Mouse (Mus musculus) macrophage (primary cell): Measurements from ENCODE around the gene Hspb6. TPM values are rescaled to one million over a fixed set of nuclear protein-coding genes. Genes with fewer than 3 reads are reported as not detected.

Experiments used
- H3K27ac ChIP-seq: fragments of 350-480 bp; formaldehyde crosslinking; 2 replicates; pipeline ENCODE4 v1.9.0; 2021
- H3K36me3 ChIP-seq: fragments of 350-480 bp; formaldehyde crosslinking; 2 replicates; pipeline ENCODE4 v1.9.0; 2021; ENCODE audit errors: inconsistent target
- H3K4me3 ChIP-seq: fragments of 350-480 bp; formaldehyde crosslinking; 2 replicates; pipeline ENCODE4 v1.9.0; 2021; ENCODE audit errors: inconsistent target
- H3K79me2 ChIP-seq: fragments of 350-480 bp; formaldehyde crosslinking; 2 replicates; pipeline ENCODE4 v1.9.0; 2021; ENCODE audit errors: inconsistent target
- WGBS: methylation state at CpG from one replicate; pipeline ENCODE4 v1.1.7; 2026; ENCODE audit warnings: inconsistent platforms; ENCODE audit not compliant: missing documents; 5-methylcytosine and 5-hydroxymethylcytosine counted together
- polyA plus RNA-seq: library from polyadenylated mRNA; stranded (reverse); fragments of 250-400 nt; gene quantifications from 3 replicates; pipeline ENCODE4 v1.2.4, GENCODE M21; 2018; ENCODE audit warnings: inconsistent platforms

The Hspb6 gene
- polyA plus RNA-seq, 1 experiment from 2014 or later, result 7.5 TPM

GRCm38 (mm10) chr7:30600651-30601050 lies 48.7 kb downstream of the Hspb6 start:
- no peaks in the 10 kb centered on the region for H3K79me2 ChIP-seq
- H3K36me3 ChIP-seq, result no peaks in the 10 kb centered on the region
- no peak overlapping the region for H3K4me3 ChIP-seq
- H3K27ac ChIP-seq, result no peak overlapping the region
- 80% methylated on average over 7 of the region's 7 CpGs for WGBS

GRCm38 (mm10) chr7:30602583-30602982 lies 50.6 kb downstream of the Hspb6 start:
- Histone ChIP-seq H3K4me3 (no peak overlapping the region), H3K36me3 (no peaks in the 10 kb centered on the region), H3K27ac (no peak overlapping the region), H3K79me2 (no peaks in the 10 kb centered on the region)
- 92% methylated on average over 2 of the region's 3 CpGs for WGBS

- WGBS, result 46% methylated on average over 8 of the region's 8 CpGs
- H3K79me2 ChIP-seq, result no peaks in the 10 kb centered on the region
- no peaks in the 10 kb centered on the region for H3K36me3 ChIP-seq
- H3K4me3 ChIP-seq, result no peak overlapping the region
- H3K27ac ChIP-seq, result no peak overlapping the region
Observed at GRCm38 (mm10) chr7:30604424-30604823, 52.4 kb downstream of the Hspb6 start.

- 87% methylated on average over 8 of the region's 8 CpGs for WGBS
- no peak overlapping the region for H3K4me3 ChIP-seq
- no peak overlapping the region for H3K27ac ChIP-seq
- no peaks in the 10 kb centered on the region for H3K36me3 ChIP-seq
- no peaks in the 10 kb centered on the region for H3K79me2 ChIP-seq
Observed at GRCm38 (mm10) chr7:30604944-30605343, 53.0 kb downstream of the Hspb6 start.

Other genes with a start within 250 kb of the Hspb6 start
- 16.1 to 25.9 TPM (median 25.1 TPM) in 3 replicates for gene Alkbh6, start 243.5 kb upstream of the Hspb6 start, polyA plus RNA-seq
- gene Syne4, start 237.4 kb upstream of the Hspb6 start, polyA plus RNA-seq, result 0.30 to 0.82 TPM (median 0.74 TPM) in 3 replicates
- gene E130208F15Rik, start 230.4 kb upstream of the Hspb6 start, polyA plus RNA-seq, result 0.33 to 0.57 TPM (median 0.33 TPM) in 3 replicates
- gene Sdhaf1, start 228.3 kb upstream of the Hspb6 start, polyA plus RNA-seq, result 4.6 to 6.7 TPM (median 5.0 TPM) in 3 replicates
- 0.07 TPM in 1 of 3 replicates, not detected in the others for gene Lrfn3, start 189.4 kb upstream of the Hspb6 start, polyA plus RNA-seq
- 2,505 to 4,301 TPM (median 3,819 TPM) in 3 replicates for gene Tyrobp, start 138.4 kb upstream of the Hspb6 start, polyA plus RNA-seq
- gene Hcst, start 132.3 kb upstream of the Hspb6 start, polyA plus RNA-seq, result 9.3 to 40.5 TPM (median 34.0 TPM) in 3 replicates
- gene Nfkbid, start 130.4 kb upstream of the Hspb6 start, polyA plus RNA-seq, result 3.2 to 8.3 TPM (median 6.3 TPM) in 3 replicates
- gene Aplp1, start 106.6 kb upstream of the Hspb6 start, polyA plus RNA-seq, result 0.67 to 1.3 TPM (median 0.75 TPM) in 3 replicates
- not detected in 3 replicates for gene Kirrel2, start 94.5 kb upstream of the Hspb6 start, polyA plus RNA-seq
- not detected in 3 replicates for gene Nphs1, start 93.9 kb upstream of the Hspb6 start, polyA plus RNA-seq
- not detected in 3 replicates for gene Prodh2, start 58.6 kb upstream of the Hspb6 start, polyA plus RNA-seq
- 0.09 to 0.30 TPM (median 0.16 TPM) in 3 replicates for gene Arhgap33, start 17.1 kb upstream of the Hspb6 start, polyA plus RNA-seq
- gene Proser3, start 121 bp downstream of the Hspb6 start, polyA plus RNA-seq, result 1.8 to 5.6 TPM (median 2.0 TPM) in 3 replicates
- gene Lin37, start 7.7 kb downstream of the Hspb6 start, polyA plus RNA-seq, result 18.0 to 27.7 TPM (median 25.4 TPM) in 3 replicates
- gene U2af1l4, start 11.1 kb downstream of the Hspb6 start, polyA plus RNA-seq, result 61.4 to 79.9 TPM (median 65.3 TPM) in 3 replicates
- gene Gm49396, start 11.2 kb downstream of the Hspb6 start, polyA plus RNA-seq, result 0.69 to 3.4 TPM (median 0.84 TPM) in 3 replicates
- 123 to 220 TPM (median 157 TPM) in 3 replicates for gene Psenen, start 11.4 kb downstream of the Hspb6 start, polyA plus RNA-seq
- gene Igflr1, start 13.2 kb downstream of the Hspb6 start, polyA plus RNA-seq, result 0.68 TPM in 1 of 3 replicates, not detected in the others
- 13.9 to 35.4 TPM (median 16.1 TPM) in 3 replicates for gene Kmt2b, start 36.5 kb downstream of the Hspb6 start, polyA plus RNA-seq
- 0.14 TPM in 1 of 3 replicates, not detected in the others for gene Zbtb32, start 46.7 kb downstream of the Hspb6 start, polyA plus RNA-seq
- 0.46 TPM in 1 of 3 replicates, not detected in the others for gene Upk1a, start 60.7 kb downstream of the Hspb6 start, polyA plus RNA-seq
- gene Cox6b1, start 74.0 kb downstream of the Hspb6 start, polyA plus RNA-seq, result 333 to 597 TPM (median 504 TPM) in 3 replicates
- gene Etv2, start 83.7 kb downstream of the Hspb6 start, polyA plus RNA-seq, result not detected in 3 replicates
- gene Rbm42, start 98.1 kb downstream of the Hspb6 start, polyA plus RNA-seq, result 49.7 to 73.5 TPM (median 66.3 TPM) in 3 replicates
- 4.8 to 11.7 TPM (median 6.3 TPM) in 3 replicates for gene Haus5, start 112.8 kb downstream of the Hspb6 start, polyA plus RNA-seq
- not detected in 3 replicates for gene Pmis2, start 119.4 kb downstream of the Hspb6 start, polyA plus RNA-seq
- gene 2200002J24Rik, start 146.7 kb downstream of the Hspb6 start, polyA plus RNA-seq, result not detected in 3 replicates
- not detected in 3 replicates for gene Atp4a, start 160.0 kb downstream of the Hspb6 start, polyA plus RNA-seq
- gene Tmem147, start 177.4 kb downstream of the Hspb6 start, polyA plus RNA-seq, result 24.1 to 98.6 TPM (median 72.6 TPM) in 3 replicates
- gene Gapdhs, start 191.5 kb downstream of the Hspb6 start, polyA plus RNA-seq, result not detected in 3 replicates
- gene Sbsn, start 199.3 kb downstream of the Hspb6 start, polyA plus RNA-seq, result 0.54 to 2.3 TPM (median 1.5 TPM) in 3 replicates
- 0.37 TPM in 1 of 3 replicates, not detected in the others for gene Dmkn, start 211.6 kb downstream of the Hspb6 start, polyA plus RNA-seq
- gene Krtdap, start 235.7 kb downstream of the Hspb6 start, polyA plus RNA-seq, result not detected in 3 replicates